Mouse (Mus musculus) E14TG2a.4 (cell line): Measurements from ENCODE around the gene Ifit1bl2.

Experiments
- CTCF ChIP-seq: conservative IDR thresholded peaks from 2 replicates; pipeline ENCODE4 v1.5.1; 2014; ENCODE audit warnings: low read length
- NANOG ChIP-seq: IDR thresholded peaks from 2 replicates; pipeline ENCODE4 v1.6.1; 2014; ENCODE audit warnings: borderline replicate concordance, low read length, mixed read lengths
- POU5F1 ChIP-seq: IDR thresholded peaks from 2 replicates; pipeline ENCODE4 v1.6.1; 2014; ENCODE audit warnings: low read length, borderline replicate concordance

GRCm38 (mm10) chr19:34650276-34650675 lies 9.7 kb upstream of the Ifit1bl2 start:
- no peak for TF ChIP-seq CTCF
- no peak for TF ChIP-seq POU5F1
- no peak for TF ChIP-seq NANOG
